Mouse (Mus musculus) MEL (cell line): Measurements from ENCODE around the gene Tgfbi.

ENCODE experiments used
- CTCF ChIP-seq, 3 experiments: IDR thresholded peaks in 2 of 3; conservative IDR thresholded peaks in 1 of 3; 2 replicates each; pipeline ENCODE4 v1.5.1; 2011 to 2012; ENCODE audit warnings: low read length in 3 of 3, low read depth in 2 of 3, mild to moderate bottlenecking in 2 of 3, improper control_type of control experiment in 1 of 3, inconsistent platforms in 1 of 3, mixed read lengths in 1 of 3, moderate library complexity in 1 of 3; ENCODE audit not compliant: control insufficient read depth in 1 of 3, insufficient read depth in 1 of 3, poor library complexity in 1 of 3, severe bottlenecking in 1 of 3
- EP300 ChIP-seq, 2 experiments: IDR thresholded peaks; 2 replicates each; pipeline ENCODE4 v1.6.1; 2011; ENCODE audit warnings: improper control_type of control experiment in 2 of 2, low read length in 2 of 2, low read depth in 1 of 2, mild to moderate bottlenecking in 1 of 2
- GABPA ChIP-seq: IDR thresholded peaks from 2 replicates; pipeline ENCODE4 v1.6.1; 2012; ENCODE audit warnings: low read depth, mild to moderate bottlenecking, inconsistent platforms, low read length, improper control_type of control experiment, moderate library complexity
- NELFE ChIP-seq: IDR thresholded peaks from 2 replicates; pipeline ENCODE4 v1.6.1; 2011; ENCODE audit warnings: low read depth, low read length, improper control_type of control experiment
- POLR2A ChIP-seq, 2 experiments: IDR thresholded peaks; 2 replicates each; pipeline ENCODE4 v1.6.1; 2011 to 2012; ENCODE audit warnings: low read length in 2 of 2, mild to moderate bottlenecking in 2 of 2, control low read depth in 1 of 2, improper control_type of control experiment in 1 of 2, low read depth in 1 of 2, moderate library complexity in 1 of 2; ENCODE audit not compliant: control insufficient read depth in 1 of 2, insufficient read depth in 1 of 2, poor library complexity in 1 of 2
- USF1 ChIP-seq: IDR thresholded peaks from 2 replicates; pipeline ENCODE4 v1.6.1; 2014; ENCODE audit warnings: low read depth, mild to moderate bottlenecking, inconsistent platforms, low read length, improper control_type of control experiment, moderate library complexity
- ZC3H11A ChIP-seq: IDR thresholded peaks from 2 replicates; pipeline ENCODE4 v1.6.1; 2012; ENCODE audit warnings: low read depth, mild to moderate bottlenecking, inconsistent platforms, low read length, improper control_type of control experiment

GRCm38 (mm10) chr13:56580450-56580849, 28.9 kb upstream of the Tgfbi start:
- TF ChIP-seq POLR2A (IDR thresholded peaks at IDR 0.05; ENCODE audit: control insufficient read depth in 1 of 2, insufficient read depth in 1 of 2, low read depth in 1 of 2, low read length in 2 of 2, poor library complexity in 1 of 2), result no peak
- no peak for TF ChIP-seq USF1
- no peak for TF ChIP-seq ZC3H11A
- no peak for TF ChIP-seq EP300 (IDR thresholded peaks at IDR 0.05; ENCODE audit: low read depth in 1 of 2, low read length in 2 of 2)
- TF ChIP-seq CTCF (IDR thresholded peaks at IDR 0.05 in 2 of 3, conservative IDR thresholded peaks at IDR 0.05 in 1 of 3; ENCODE audit: control insufficient read depth in 1 of 3, insufficient read depth in 1 of 3, low read depth in 2 of 3, low read length in 3 of 3, poor library complexity in 1 of 3, severe bottlenecking in 1 of 3), result no peak
- TF ChIP-seq GABPA, result no peak
- TF ChIP-seq NELFE, result no peak
